Mouse (Mus musculus) heart, postnatal 0 days (tissue): ENCODE data around the gene Ovca2. TPM values are rescaled to one million over a fixed set of nuclear protein-coding genes. Genes with fewer than 3 reads are reported as not detected.

ENCODE experiments used
- ATAC-seq: fragments of 200-750 bp; cut with Nextera tagmentation; 2 replicates; pipeline ENCODE4 v1.8.0; 2017; ENCODE audit warnings: low read depth, moderate number of reproducible peaks, moderate library complexity; ENCODE audit not compliant: insufficient read depth
- DNase-seq: peaks from one replicate; pipeline ENCODE4 v3.0.0-alpha.2; 2016; ENCODE audit warnings: low spot score
- H3K27ac ChIP-seq: fragments of 300-500 bp; sonication (generic); 2 replicates; pipeline ENCODE4 v1.5.1; 2014; ENCODE audit warnings: low read depth, mild to moderate bottlenecking
- H3K27me3 ChIP-seq: fragments of 300-500 bp; sonication (generic); 2 replicates; pipeline ENCODE4 v1.6.1; 2014; ENCODE audit warnings: low read length, mixed read lengths; ENCODE audit not compliant: control insufficient read depth, insufficient read depth
- H3K36me3 ChIP-seq: fragments of 300-500 bp; sonication (generic); replicated peaks from 2 replicates; pipeline ENCODE4 v1.6.1; 2014; ENCODE audit warnings: low read length, mixed read lengths; ENCODE audit not compliant: control insufficient read depth, insufficient read depth
- H3K4me1 ChIP-seq: fragments of 300-500 bp; sonication (generic); 2 replicates; pipeline ENCODE4 v1.6.1; 2014; ENCODE audit warnings: antibody characterized with exemption; ENCODE audit not compliant: control insufficient read depth, insufficient read depth
- H3K4me2 ChIP-seq: fragments of 300-500 bp; sonication (generic); 2 replicates; pipeline ENCODE4 v1.6.1; 2014; ENCODE audit warnings: low read depth, mild to moderate bottlenecking, low read length, moderate library complexity
- H3K4me3 ChIP-seq: fragments of 300-500 bp; sonication (generic); 2 replicates; pipeline ENCODE4 v1.5.1; 2014; ENCODE audit warnings: low read depth, low read length
- H3K9ac ChIP-seq: fragments of 300-500 bp; sonication (generic); replicated peaks from 2 replicates; pipeline ENCODE4 v1.6.1; 2014; ENCODE audit warnings: low read depth, low read length, mixed read lengths
- H3K9me3 ChIP-seq: fragments of 300-500 bp; sonication (generic); replicated peaks from 2 replicates; pipeline ENCODE4 v1.6.1; 2016; ENCODE audit warnings: low read length; ENCODE audit not compliant: control insufficient read depth
- CTCF ChIP-seq: IDR thresholded peaks from 2 replicates; pipeline ENCODE4 v1.5.1; 2016; ENCODE audit warnings: antibody characterized with exemption, control low read depth, low read depth
- EP300 ChIP-seq: IDR thresholded peaks from 2 replicates; pipeline ENCODE4 v1.6.1; 2016; ENCODE audit warnings: antibody characterized with exemption, low read depth
- WGBS: fragments of 180-500 bp; shearing (Covaris S2); extraction: QIAGEN DNeasy Blood & Tissue Kit; methylation state at CpG from one replicate; pipeline ENCODE4 v1.1.7; 2014; 5-methylcytosine and 5-hydroxymethylcytosine counted together
- polyA plus RNA-seq: library from polyadenylated mRNA; unstranded; fragments of >200 nt; fragmentation: Nextera tagmentation; extraction: Ambion mirVana; gene quantifications from 2 replicates; pipeline ENCODE4 v1.2.1, GENCODE M21; 2015
- total RNA-seq: library from RNA; depleted of rRNA; stranded (reverse); fragments of >200 nt; gene quantifications from 2 replicates; pipeline ENCODE4 v1.2.3, GENCODE M21; 2014; ENCODE audit warnings: low replicate concordance

Ovca2 gene
- total and polyA plus RNA-seq, 2 experiments from 2014 or later = 8.9 to 12.9 TPM

- H3K4me1 ChIP-seq = peaks cover 24% of the 10 kb centered on the region
- H3K4me3 ChIP-seq = no peak overlapping the region
- no peak overlapping the region for H3K4me2 ChIP-seq
- TF ChIP-seq EP300 = no peak
- no peak for TF ChIP-seq CTCF
- H3K27me3 ChIP-seq = no peaks in the 10 kb centered on the region
- peaks cover 42% of the 10 kb centered on the region for H3K36me3 ChIP-seq
- no peak for ATAC-seq
- H3K9ac ChIP-seq = no peak overlapping the region
- no peaks in the 10 kb centered on the region for H3K9me3 ChIP-seq
- no peak for DNase-seq
- no peak overlapping the region for H3K27ac ChIP-seq
- 70% methylated on average over 2 of the region's 2 CpGs for WGBS
Measured at GRCm38 (mm10) chr11:75145841-75146240, 32.8 kb downstream of the Ovca2 start.

DNA sequence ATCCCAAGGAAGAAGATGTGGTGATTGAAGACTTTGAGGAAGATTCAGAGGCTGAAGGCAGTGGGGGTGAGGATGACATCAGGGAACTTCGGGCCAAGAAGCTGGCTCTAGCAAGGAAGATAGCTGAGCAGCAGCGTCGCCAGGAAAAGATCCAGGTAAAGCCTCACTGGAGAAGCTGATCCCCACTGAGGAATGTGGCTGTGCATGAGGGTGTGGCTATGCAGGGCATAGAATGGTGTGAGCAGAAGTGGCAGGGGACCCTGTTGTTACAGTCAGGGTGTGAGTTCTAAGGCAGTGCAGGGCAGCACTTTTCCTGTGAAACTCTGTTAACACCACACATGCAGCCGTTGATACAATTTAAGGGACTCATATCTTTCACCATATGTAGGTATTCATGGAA lies 35.9 kb downstream of the Ovca2 start:
- no peak for ATAC-seq
- 67% methylated on average over 4 of the region's 4 CpGs for WGBS
- Histone ChIP-seq H3K27ac (no peak overlapping the region), H3K36me3 (peaks cover 31% of the 10 kb centered on the region), H3K9me3 (no peaks in the 10 kb centered on the region), H3K27me3 (no peaks in the 10 kb centered on the region), H3K9ac (no peak overlapping the region), H3K4me2 (no peak overlapping the region), H3K4me3 (no peak overlapping the region), H3K4me1 (peaks cover 44% of the 10 kb centered on the region)
- no peak for TF ChIP-seq CTCF
- no peak for TF ChIP-seq EP300
- DNase-seq = no peak

GRCm38 (mm10) chr11:75141913-75142312 lies 36.7 kb downstream of the Ovca2 start:
- ATAC-seq = no peak
- DNase-seq = no peak
- no peak overlapping the region for H3K4me2 ChIP-seq
- no peak overlapping the region for H3K4me3 ChIP-seq
- H3K9ac ChIP-seq = no peak overlapping the region
- no peaks in the 10 kb centered on the region for H3K27me3 ChIP-seq
- peaks cover 37% of the 10 kb centered on the region for H3K4me1 ChIP-seq
- H3K27ac ChIP-seq = peak overlapping the region; percentile 27; the same call in 1 of the 2 replicates
- H3K36me3 ChIP-seq = peaks cover 31% of the 10 kb centered on the region
- TF ChIP-seq CTCF (no peak), EP300 (no peak)
- 44% methylated on average over 1 of the region's 1 CpGs for WGBS
- no peaks in the 10 kb centered on the region for H3K9me3 ChIP-seq

- H3K36me3 ChIP-seq = peaks cover 31% of the 10 kb centered on the region
- H3K27ac ChIP-seq = 0 out of 2 replicates have a peak overlapping the region, but pooled peaks have one; percentile 79
- H3K4me3 ChIP-seq = no peak overlapping the region
- WGBS = 69% methylated on average over 3 of the region's 3 CpGs
- H3K9ac ChIP-seq = no peak overlapping the region
- peaks cover 43% of the 10 kb centered on the region for H3K4me1 ChIP-seq
- TF ChIP-seq EP300 (no peak), CTCF (no peak)
- no peak for ATAC-seq
- no peak for DNase-seq
- no peak overlapping the region for H3K4me2 ChIP-seq
- no peaks in the 10 kb centered on the region for H3K27me3 ChIP-seq
- H3K9me3 ChIP-seq = no peaks in the 10 kb centered on the region
Measured at GRCm38 (mm10) chr11:75141038-75141437, 37.6 kb downstream of the Ovca2 start.

DNA sequence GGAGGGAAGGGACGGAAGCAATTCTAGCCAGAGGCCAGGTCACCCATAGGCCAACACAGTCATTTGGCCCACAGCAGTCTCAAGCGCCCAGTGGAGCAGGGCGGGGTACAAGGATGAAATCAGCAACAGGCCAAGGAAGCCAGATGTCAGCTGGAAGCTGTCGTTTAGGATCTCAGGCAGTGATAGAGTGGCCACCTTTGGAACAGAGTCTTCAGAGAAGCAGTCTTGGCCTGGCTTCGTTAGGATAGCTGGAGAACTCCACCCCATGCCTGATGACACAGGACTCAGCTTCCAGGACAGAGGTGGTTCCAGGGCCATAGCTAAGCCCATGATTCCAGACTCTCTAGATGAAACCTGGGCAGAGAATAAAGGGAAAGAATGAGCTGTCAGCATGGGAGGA lies 38.2 kb downstream of the Ovca2 start:
- no peak for ATAC-seq
- H3K4me1 ChIP-seq = peaks cover 41% of the 10 kb centered on the region
- TF ChIP-seq EP300 (no peak), CTCF (no peak)
- H3K9me3 ChIP-seq = no peaks in the 10 kb centered on the region
- no peak overlapping the region for H3K9ac ChIP-seq
- H3K4me3 ChIP-seq = no peak overlapping the region
- peaks cover 31% of the 10 kb centered on the region for H3K36me3 ChIP-seq
- no peak overlapping the region for H3K4me2 ChIP-seq
- peak overlapping the region; percentile 79 for H3K27ac ChIP-seq
- H3K27me3 ChIP-seq = no peaks in the 10 kb centered on the region
- 59% methylated on average over 5 of the region's 5 CpGs for WGBS
- DNase-seq = no peak
